Mouse (Mus musculus) neural tube, embryonic 12.5 days (tissue): Measurements from ENCODE around the gene Stambpl1. TPM values are rescaled to one million over a fixed set of nuclear protein-coding genes. Genes with fewer than 3 reads are reported as not detected.
"Not testable (repeated sequence)": the region's sequence is repeated elsewhere in the genome, so short reads cannot be mapped to it uniquely, and the experiment has no call there.

Experiments
- ATAC-seq: fragments of 200-750 bp; cut with Nextera tagmentation; 2 replicates; pipeline ENCODE4 v1.8.0; 2017; ENCODE audit warnings: low read depth, mild to moderate bottlenecking, moderate TSS enrichment, moderate library complexity; ENCODE audit not compliant: low FRiP score
- H3K27ac ChIP-seq: fragments of 300-500 bp; sonication (generic); 2 replicates; pipeline ENCODE4 v1.5.1; 2016
- H3K27me3 ChIP-seq: fragments of 300-500 bp; sonication (generic); replicated peaks from 2 replicates; pipeline ENCODE4 v1.6.1; 2016; ENCODE audit warnings: mild to moderate bottlenecking
- H3K36me3 ChIP-seq: fragments of 300-500 bp; sonication (generic); 2 replicates; pipeline ENCODE4 v1.6.1; 2016; ENCODE audit warnings: mild to moderate bottlenecking
- H3K4me1 ChIP-seq: fragments of 300-500 bp; sonication (generic); 2 replicates; pipeline ENCODE4 v1.6.1; 2016
- H3K4me2 ChIP-seq: fragments of 300-500 bp; sonication (generic); replicated peaks from 2 replicates; pipeline ENCODE4 v1.6.1; 2016; ENCODE audit warnings: mild to moderate bottlenecking
- H3K4me3 ChIP-seq: fragments of 300-500 bp; sonication (generic); 2 replicates; pipeline ENCODE4 v1.5.1; 2016
- H3K9ac ChIP-seq: fragments of 300-500 bp; sonication (generic); 2 replicates; pipeline ENCODE4 v1.6.1; 2016; ENCODE audit warnings: mild to moderate bottlenecking
- H3K9me3 ChIP-seq: fragments of 300-500 bp; sonication (generic); 2 replicates; pipeline ENCODE4 v1.6.1; 2016; ENCODE audit warnings: mild to moderate bottlenecking
- WGBS: fragments of 180-500 bp; shearing (Covaris S2); methylation state at CpG from one replicate; pipeline ENCODE4 v1.1.7; 2016; 5-methylcytosine and 5-hydroxymethylcytosine counted together
- polyA plus RNA-seq: library from polyadenylated mRNA; unstranded; fragments of >200 nt; fragmentation: Nextera tagmentation; extraction: Ambion mirVana; gene quantifications from 2 replicates; pipeline ENCODE4 v1.2.1, GENCODE M21; 2016

Gene Stambpl1
- polyA plus RNA-seq, 1 experiment from 2014 or later: 6.8 TPM

GRCm38 (mm10) chr19:34202668-34203067 is 10.6 kb downstream of the Stambpl1 start:
- H3K9me3 ChIP-seq: no peaks in the 10 kb centered on the region
- no peak overlapping the region for H3K4me2 ChIP-seq
- 86% methylated on average over 2 of the region's 2 CpGs for WGBS
- H3K27ac ChIP-seq: no peak overlapping the region
- no peaks in the 10 kb centered on the region for H3K4me1 ChIP-seq
- no peak overlapping the region for H3K4me3 ChIP-seq
- H3K9ac ChIP-seq: no peak overlapping the region
- no peaks in the 10 kb centered on the region for H3K36me3 ChIP-seq
- no peak for ATAC-seq
- H3K27me3 ChIP-seq: no peaks in the 10 kb centered on the region

GRCm38 (mm10) chr19:34206128-34206527 is 14.1 kb downstream of the Stambpl1 start:
- H3K27me3 ChIP-seq, H3K9ac ChIP-seq, ATAC-seq, H3K4me3 ChIP-seq, H3K4me2 ChIP-seq, H3K27ac ChIP-seq, H3K4me1 ChIP-seq, H3K36me3 ChIP-seq, H3K9me3 ChIP-seq: not testable (repeated sequence)
- 76% methylated on average over 4 of the region's 4 CpGs for WGBS

- no peak overlapping the region for H3K27ac ChIP-seq
- H3K4me1 ChIP-seq: no peaks in the 10 kb centered on the region
- no peak overlapping the region for H3K4me2 ChIP-seq
- H3K9ac ChIP-seq: no peak overlapping the region
- no peak overlapping the region for H3K4me3 ChIP-seq
- H3K27me3 ChIP-seq: no peaks in the 10 kb centered on the region
- ATAC-seq: no peak
- WGBS: 90% methylated on average over 8 of the region's 8 CpGs
- H3K36me3 ChIP-seq: no peaks in the 10 kb centered on the region
- no peaks in the 10 kb centered on the region for H3K9me3 ChIP-seq
Measured at GRCm38 (mm10) chr19:34206760-34207440, 14.9 kb downstream of the Stambpl1 start.

- Histone ChIP-seq H3K9ac (no peak overlapping the region), H3K27me3 (no peaks in the 10 kb centered on the region), H3K9me3 (no peaks in the 10 kb centered on the region), H3K4me1 (no peaks in the 10 kb centered on the region), H3K27ac (no peak overlapping the region), H3K36me3 (no peaks in the 10 kb centered on the region), H3K4me3 (no peak overlapping the region), H3K4me2 (no peak overlapping the region)
- WGBS: 82% methylated on average over 3 of the region's 3 CpGs
- ATAC-seq: no peak
Measured at GRCm38 (mm10) chr19:34209031-34209430, 17.0 kb downstream of the Stambpl1 start.

- 82% methylated on average over 8 of the region's 8 CpGs for WGBS
- no peak for ATAC-seq
Measured at GRCm38 (mm10) chr19:34209930-34210581, 18.0 kb downstream of the Stambpl1 start.

GRCm38 (mm10) chr19:34210841-34211240 is 18.8 kb downstream of the Stambpl1 start:
- WGBS: 70% methylated on average over 2 of the region's 2 CpGs
- Histone ChIP-seq H3K27me3 (no peaks in the 10 kb centered on the region), H3K36me3 (no peaks in the 10 kb centered on the region), H3K9ac (no peak overlapping the region), H3K4me3 (no peak overlapping the region), H3K4me2 (no peak overlapping the region), H3K27ac (no peak overlapping the region), H3K4me1 (no peaks in the 10 kb centered on the region), H3K9me3 (no peaks in the 10 kb centered on the region)
- ATAC-seq: no peak

More at GRCm38 (mm10) chr19:34209930-34210581, 18.0 kb downstream of the Stambpl1 start:
- H3K36me3 ChIP-seq: no peaks in the 10 kb centered on the region
- no peak overlapping the region for H3K27ac ChIP-seq
- H3K4me2 ChIP-seq: no peak overlapping the region
- no peaks in the 10 kb centered on the region for H3K4me1 ChIP-seq
- H3K27me3 ChIP-seq: no peaks in the 10 kb centered on the region
- H3K4me3 ChIP-seq: no peak overlapping the region
- H3K9ac ChIP-seq: no peak overlapping the region
- H3K9me3 ChIP-seq: no peaks in the 10 kb centered on the region

- ATAC-seq: no peak
- no peak overlapping the region for H3K4me2 ChIP-seq
- H3K9ac ChIP-seq: no peak overlapping the region
- H3K4me1 ChIP-seq: no peaks in the 10 kb centered on the region
- H3K27me3 ChIP-seq: no peaks in the 10 kb centered on the region
- H3K27ac ChIP-seq: no peak overlapping the region
- H3K4me3 ChIP-seq: no peak overlapping the region
- WGBS: 89% methylated on average over 12 of the region's 12 CpGs
- H3K9me3 ChIP-seq: no peaks in the 10 kb centered on the region
- no peaks in the 10 kb centered on the region for H3K36me3 ChIP-seq
Measured at GRCm38 (mm10) chr19:34212489-34213250, 20.6 kb downstream of the Stambpl1 start.

- Histone ChIP-seq H3K27me3 (no peaks in the 10 kb centered on the region), H3K27ac (no peak overlapping the region), H3K4me1 (no peaks in the 10 kb centered on the region), H3K9ac (no peak overlapping the region), H3K4me2 (no peak overlapping the region), H3K36me3 (no peaks in the 10 kb centered on the region), H3K4me3 (no peak overlapping the region), H3K9me3 (no peaks in the 10 kb centered on the region)
- no peak for ATAC-seq
Measured at GRCm38 (mm10) chr19:34213251-34213645, 21.2 kb downstream of the Stambpl1 start.

GRCm38 (mm10) chr19:34214136-34214535 is 22.1 kb downstream of the Stambpl1 start:
- no peak overlapping the region for H3K9ac ChIP-seq
- H3K4me1 ChIP-seq: no peaks in the 10 kb centered on the region
- no peak overlapping the region for H3K27ac ChIP-seq
- no peak overlapping the region for H3K4me3 ChIP-seq
- no peaks in the 10 kb centered on the region for H3K9me3 ChIP-seq
- WGBS: 59% methylated on average over 4 of the region's 4 CpGs
- no peak for ATAC-seq
- no peak overlapping the region for H3K4me2 ChIP-seq
- H3K36me3 ChIP-seq: no peaks in the 10 kb centered on the region
- H3K27me3 ChIP-seq: no peaks in the 10 kb centered on the region

- ATAC-seq: no peak
- Histone ChIP-seq H3K4me3 (no peak overlapping the region), H3K4me1 (no peaks in the 10 kb centered on the region), H3K36me3 (no peaks in the 10 kb centered on the region), H3K4me2 (no peak overlapping the region), H3K27me3 (no peaks in the 10 kb centered on the region), H3K9ac (no peak overlapping the region), H3K27ac (no peak overlapping the region), H3K9me3 (no peaks in the 10 kb centered on the region)
- WGBS: 82% methylated on average over 5 of the region's 5 CpGs
Measured at GRCm38 (mm10) chr19:34216956-34217355, 24.9 kb downstream of the Stambpl1 start.

GRCm38 (mm10) chr19:34217761-34218160 is 25.7 kb downstream of the Stambpl1 start:
- Histone ChIP-seq H3K36me3 (no peaks in the 10 kb centered on the region), H3K4me2 (no peak overlapping the region), H3K27ac (no peak overlapping the region), H3K4me1 (no peaks in the 10 kb centered on the region), H3K4me3 (no peak overlapping the region), H3K9me3 (no peaks in the 10 kb centered on the region), H3K27me3 (no peaks in the 10 kb centered on the region), H3K9ac (no peak overlapping the region)
- WGBS: 82% methylated on average over 3 of the region's 3 CpGs
- no peak for ATAC-seq

GRCm38 (mm10) chr19:34219260-34219968 is 27.4 kb downstream of the Stambpl1 start:
- no peak overlapping the region for H3K9ac ChIP-seq
- H3K4me2 ChIP-seq: no peak overlapping the region
- no peak for ATAC-seq
- WGBS: 86% methylated on average over 5 of the region's 5 CpGs
- no peaks in the 10 kb centered on the region for H3K4me1 ChIP-seq
- H3K9me3 ChIP-seq: no peaks in the 10 kb centered on the region
- H3K27ac ChIP-seq: no peak overlapping the region
- H3K27me3 ChIP-seq: no peaks in the 10 kb centered on the region
- no peaks in the 10 kb centered on the region for H3K36me3 ChIP-seq
- H3K4me3 ChIP-seq: no peak overlapping the region
